Comparison of ENCODE assay signal across 9 mouse cellular contexts in the genomic region with DNA sequence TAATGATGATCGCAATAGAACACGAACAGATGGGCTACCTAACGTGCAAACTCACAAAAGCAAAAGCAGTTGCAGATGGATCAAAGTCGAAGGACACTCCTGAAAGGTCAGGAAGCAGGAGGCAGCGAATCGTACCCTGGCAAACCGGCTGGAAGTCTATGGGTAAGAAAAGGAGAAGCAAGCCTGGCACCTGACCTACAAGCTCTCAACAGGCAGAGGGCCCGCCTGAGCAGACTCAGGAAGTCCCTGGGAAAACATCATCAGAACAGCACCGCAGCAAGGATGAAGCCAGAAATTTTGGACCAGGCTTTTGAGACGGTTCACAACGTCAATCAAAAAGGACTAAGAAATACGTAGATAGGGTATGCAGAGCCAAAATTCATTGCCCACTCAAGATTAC. TPM values are rescaled to one million over a fixed set of nuclear protein-coding genes. Genes with fewer than 3 reads are reported as not detected.
DNase-seq lines count a peak whose midpoint lies in the region; ATAC-seq and TF ChIP-seq lines count a peak whose summit lies in the region.
"Had no signal": no experiment of that assay in that cellular context is flagged by ENCODE, and none has a peak within 500 bp of the region (broad histone marks: within the 10 kb centered on the region; RNA-seq: fewer than 3 reads in every experiment).

No protein-coding gene starts in this region.

- TF ChIP-seq CTCF in C2C12 (IDR thresholded peaks at IDR 0.05; ENCODE audit: control insufficient read depth, insufficient read depth, insufficient read length): no peak

- intact Hi-C loops in left cerebral cortex, postnatal 36 days (cut with DNase I): loop anchor here (5.0 to 10.0 kb wide), 2 partner anchors 54 to 214 kb away; no protein-coding TSS in a partner anchor

- H3ac ChIP-seq in C2C12 (ENCODE audit: control insufficient read depth, insufficient read length, low read depth): no peak overlapping the region

- H3K4me3 ChIP-seq in C2C12 (ENCODE audit: insufficient read depth, poor library complexity, severe bottlenecking): peak overlapping the region; percentile 43
- peak overlapping the region; percentile 81 for H3K4me3 ChIP-seq in forebrain, embryonic 13.5 days
- H3K4me3 ChIP-seq in hindbrain, embryonic 14.5 days (replicated peaks; ENCODE audit: low read length): peak overlapping the region; percentile 79
- peak overlapping the region; percentile 76 for H3K4me3 ChIP-seq in stomach, embryonic 16.5 days (replicated peaks; ENCODE audit: low read length)

- no peaks in the 10 kb centered on the region for H3K27me3 ChIP-seq in C2C12 (ENCODE audit: control insufficient read depth, insufficient read depth, insufficient read length)
- H3K27me3 ChIP-seq in forebrain, embryonic 13.5 days: peaks cover 23% of the 10 kb centered on the region; the same call in 1 of the 2 replicates
- H3K27me3 ChIP-seq in hindbrain, embryonic 14.5 days (ENCODE audit: control insufficient read depth, insufficient read depth, low read length): peaks cover 4% of the 10 kb centered on the region; the same call in 1 of the 2 replicates
- no peaks in the 10 kb centered on the region for H3K27me3 ChIP-seq in stomach, embryonic 16.5 days (ENCODE audit: control insufficient read depth, insufficient read depth, low read length)

- peak; percentile 42 to 59 for DNase-seq in adrenal gland, postnatal 36 days
- peak; percentile 25 for DNase-seq in hindbrain, embryonic 14.5 days (ENCODE audit: low spot score)
- peak; percentile 49 to 51 for DNase-seq in left cerebral cortex, postnatal 36 days (ENCODE audit: low spot score in 2 of 2)
- no peak for DNase-seq in spleen, postnatal 10 days (ENCODE audit: low spot score in 2 of 2)

- 7% methylated on average over 12 of the region's 12 CpGs for WGBS in forebrain, embryonic 13.5 days
- WGBS in hindbrain, embryonic 14.5 days: 4% methylated on average over 12 of the region's 12 CpGs
- WGBS in stomach, embryonic 16.5 days: 13% methylated on average over 12 of the region's 12 CpGs

- peaks cover 11% of the 10 kb centered on the region for H3K4me1 ChIP-seq in forebrain, embryonic 13.5 days
- H3K4me1 ChIP-seq in hindbrain, embryonic 14.5 days (replicated peaks; ENCODE audit: control insufficient read depth, insufficient read depth, low read length): peaks cover 17% of the 10 kb centered on the region
- H3K4me1 ChIP-seq in stomach, embryonic 16.5 days (ENCODE audit: control insufficient read depth, insufficient read depth, low read length): peaks cover 3% of the 10 kb centered on the region; the same call in 1 of the 2 replicates

- ATAC-seq in forebrain, embryonic 13.5 days: no peak
- ATAC-seq in hindbrain, embryonic 14.5 days (ENCODE audit: low FRiP score): no peak
- 0 out of 2 replicates have a peak, but pooled peaks have one; percentile 35 for ATAC-seq in megakaryocyte progenitor cell, adult 5-6 weeks (replicated peaks; ENCODE audit: poor library complexity)
- ATAC-seq in stomach, embryonic 16.5 days (ENCODE audit: insufficient read depth, low FRiP score): no peak

- H3K9ac ChIP-seq in forebrain, embryonic 13.5 days: peak overlapping the region; percentile 91
- H3K9ac ChIP-seq in hindbrain, embryonic 14.5 days: peak overlapping the region; percentile 73; the same call in 1 of the 2 replicates
- peak overlapping the region; percentile 88; the same call in 1 of the 2 replicates for H3K9ac ChIP-seq in stomach, embryonic 16.5 days (ENCODE audit: low read length)

- H3K4me2 ChIP-seq in forebrain, embryonic 13.5 days: peak overlapping the region; percentile 91
- peak overlapping the region; percentile 90 for H3K4me2 ChIP-seq in hindbrain, embryonic 14.5 days (replicated peaks)
- peak overlapping the region; percentile 99 for H3K4me2 ChIP-seq in stomach, embryonic 16.5 days (ENCODE audit: low read depth, low read length)

- no peak overlapping the region for H3K27ac ChIP-seq in forebrain, embryonic 13.5 days
- H3K27ac ChIP-seq in hindbrain, embryonic 14.5 days: no peak overlapping the region
- H3K27ac ChIP-seq in stomach, embryonic 16.5 days (ENCODE audit: low read length): no peak overlapping the region

- H3K79me3 ChIP-seq in C2C12 (ENCODE audit: low read depth): no peaks in the 10 kb centered on the region

- no peaks in the 10 kb centered on the region for H3K79me2 ChIP-seq in C2C12 (ENCODE audit: control insufficient read depth, insufficient read depth)

- no peaks in the 10 kb centered on the region for H3K9me3 ChIP-seq in forebrain, embryonic 13.5 days (replicated peaks)
- no peaks in the 10 kb centered on the region for H3K9me3 ChIP-seq in hindbrain, embryonic 14.5 days (ENCODE audit: control insufficient read depth, low read length)
- no peaks in the 10 kb centered on the region for H3K9me3 ChIP-seq in stomach, embryonic 16.5 days (replicated peaks; ENCODE audit: control insufficient read depth, low read length)

- H3K36me3 ChIP-seq in C2C12 (ENCODE audit: control insufficient read depth, insufficient read depth): no peaks in the 10 kb centered on the region
- no peaks in the 10 kb centered on the region for H3K36me3 ChIP-seq in forebrain, embryonic 13.5 days (ENCODE audit: poor library complexity, severe bottlenecking)
- no peaks in the 10 kb centered on the region for H3K36me3 ChIP-seq in hindbrain, embryonic 14.5 days (replicated peaks; ENCODE audit: control insufficient read depth, insufficient read depth)
- no peaks in the 10 kb centered on the region for H3K36me3 ChIP-seq in stomach, embryonic 16.5 days (ENCODE audit: control insufficient read depth, insufficient read depth, low read length)

TF ChIP-seq in C2C12, 6 proteins besides CTCF, POLR2A, EP300 and RAD21:
- TF ChIP-seq MAX (IDR thresholded peaks at IDR 0.05) (no peak), FOSL1 (IDR thresholded peaks at IDR 0.05; ENCODE audit: insufficient read depth, low read length, poor library complexity, severe bottlenecking) (no peak), USF1 (IDR thresholded peaks at IDR 0.05; ENCODE audit: low read depth) (no peak), MYOD1 (IDR thresholded peaks at IDR 0.05; ENCODE audit: control insufficient read depth, insufficient read length, low read depth) (no peak), MYOG (IDR thresholded peaks at IDR 0.05; ENCODE audit: control insufficient read depth, extremely low read depth, insufficient read length) (no peak), CEBPB (IDR thresholded peaks at IDR 0.05; ENCODE audit: low read depth) (no peak)

RNA-seq across cellular contexts. Expression of gene Dgkh, which starts 1.3 kb away (rescaled TPM):
- polyA plus RNA-seq in C2C12 (2012; fragmentation: generic; extraction: Trizol): 1.2 TPM
- 10 to 100 TPM in 1 of 2 experiments, 1 to 10 TPM in 1; 7.4 to 14.4 TPM for total RNA-seq in adrenal gland, postnatal 36 days (2021)
- polyA plus RNA-seq in forebrain, embryonic 13.5 days (2015; fragmentation: Nextera tagmentation; extraction: Ambion mirVana): 1.2 and 1.4 TPM in 2 replicates
- polyA plus RNA-seq in hindbrain, embryonic 14.5 days (2014; fragmentation: Nextera tagmentation; extraction: Ambion mirVana): 4.0 and 4.1 TPM in 2 replicates
- 10 to 100 TPM; 70.7 to 78.6 TPM for total RNA-seq in left cerebral cortex, postnatal 36 days (2021)
- 1.6 and 1.7 TPM in 2 replicates for total RNA-seq in megakaryocyte progenitor cell, adult 5-6 weeks (2015)
- 1.1 and 1.8 TPM in 2 replicates for total RNA-seq in megakaryocyte progenitor cell, adult 5-6 weeks (2017)
- polyA plus RNA-seq in stomach, embryonic 16.5 days (2015; fragmentation: Nextera tagmentation; extraction: Ambion mirVana): 1.5 TPM in 2 replicates
- polyA plus RNA-seq: erythroblast, embryonic 14.5 days had no signal

Comparison
In these comparisons a context has a peak if more than half of its experiments do, and no peak if none do; other contexts are left out.
1. DNase-seq: peak in adrenal gland, postnatal 36 days (2 of 2), hindbrain, embryonic 14.5 days (single experiment) and left cerebral cortex, postnatal 36 days (2 of 2); none in spleen, postnatal 10 days (0 of 2).
2. Peak in every context shown above with its lines, with median percentiles within 50 percentile points of each other: H3K4me3 ChIP-seq, H3K4me2 ChIP-seq and H3K9ac ChIP-seq.